Mouse (Mus musculus): ENCODE measurements around the gene Scg2. TPM values are rescaled to one million over a fixed set of nuclear protein-coding genes. Genes with fewer than 3 reads are reported as not detected.

Scg2 gene
- 0.12 TPM for polyA plus RNA-seq (2017; shearing (Covaris generic))

GRCm38 (mm10) chr1:79439609-79440308, at the start of gene Scg2:
Gene Scg2 (minus strand): TSS chr1:79440120.

Other genes starting within 250 kb of the Scg2 start
- gene Ap1s3, start 231.9 kb upstream of the Scg2 start, polyA plus RNA-seq (2017; shearing (Covaris generic)), result 1.7 TPM

Data from inflammation-experienced regulatory T-cells, adult 16 weeks (primary cell).